Mouse (Mus musculus): Measurements from ENCODE around the gene Myo19. TPM values are rescaled to one million over a fixed set of nuclear protein-coding genes. Genes with fewer than 3 reads are reported as not detected.
"Not testable (repeated sequence)": the region's sequence is repeated elsewhere in the genome, so short reads cannot be mapped to it uniquely, and the experiment has no call there.

Myo19 gene
- polyA plus RNA-seq, 2 experiments: 3.9 to 6.5 TPM

DNA sequence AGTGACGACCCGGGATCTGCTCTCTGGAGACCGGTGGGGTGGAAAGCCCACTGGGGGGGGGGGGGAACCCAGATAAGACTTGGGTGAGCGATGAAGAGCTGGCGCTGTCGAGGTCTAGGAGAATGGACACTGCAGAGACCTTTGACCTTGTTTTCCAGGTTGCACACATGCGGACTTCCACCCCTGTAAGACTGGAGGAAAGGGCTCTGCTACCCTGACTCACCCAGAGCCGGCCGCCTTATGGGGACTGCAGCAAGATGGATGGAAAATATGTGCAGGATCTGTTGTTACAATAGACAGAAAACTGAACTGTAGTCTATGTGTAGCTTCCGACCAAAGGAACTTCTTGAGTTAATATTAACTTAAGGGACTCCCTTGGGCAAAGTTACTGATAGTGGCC lies 8.9 kb upstream of the Myo19 start:
- Histone ChIP-seq H3K4me2 (ENCODE audit: low read depth) (peak overlapping the region; percentile 89), H3K4me1 (replicated peaks; ENCODE audit: control insufficient read depth in 2 of 2, insufficient read depth in 2 of 2, low read length in 1 of 2) (peaks cover 17 to 27% of the 10 kb centered on the region in 2 experiments), H3K36me3 (replicated peaks; ENCODE audit: control insufficient read depth, insufficient read depth, low read depth) (peaks cover 14% of the 10 kb centered on the region), H3K27me3 (ENCODE audit: control insufficient read depth, insufficient read depth, low read length) (no peaks in the 10 kb centered on the region), H3K27ac (peak overlapping the region; percentile 88), H3K9me3 (ENCODE audit: control insufficient read depth, low read length) (no peaks in the 10 kb centered on the region), H3K4me3 (ENCODE audit: insufficient read depth in 1 of 2, low read depth in 2 of 2, low read length in 2 of 2) (peak overlapping the region; percentile 84 to 93), H3K9ac (replicated peaks) (peak overlapping the region; percentile 99)
- ATAC-seq (ENCODE audit: insufficient read depth) (peak; percentile 38), DNase-seq (ENCODE audit: low read depth in 3 of 3, low spot score in 3 of 3) (peak in 2 of 3 experiments; percentile 50 to 52)
- 0% methylated on average over 10 of the region's 10 CpGs for WGBS (ENCODE audit: insufficient replicate concordance)
- TF ChIP-seq EP300 (IDR thresholded peaks at IDR 0.05; ENCODE audit: low read depth): no peak
- no peak for TF ChIP-seq CTCF (IDR thresholded peaks at IDR 0.05; ENCODE audit: low read depth)

- WGBS (ENCODE audit: insufficient replicate concordance): 39% methylated on average over 4 of the region's 4 CpGs
- Histone ChIP-seq H3K27ac (peak overlapping the region; percentile 88), H3K4me1 (replicated peaks; ENCODE audit: control insufficient read depth in 2 of 2, insufficient read depth in 2 of 2, low read length in 1 of 2) (peaks cover 14 to 24% of the 10 kb centered on the region in 2 experiments), H3K4me3 (ENCODE audit: insufficient read depth in 1 of 2, low read depth in 2 of 2, low read length in 2 of 2) (peak overlapping the region; percentile 84 to 93), H3K27me3 (ENCODE audit: control insufficient read depth, insufficient read depth, low read length) (no peaks in the 10 kb centered on the region), H3K9ac (replicated peaks) (peak overlapping the region; percentile 99), H3K9me3 (ENCODE audit: control insufficient read depth, low read length) (no peaks in the 10 kb centered on the region), H3K36me3 (replicated peaks; ENCODE audit: control insufficient read depth, insufficient read depth, low read depth) (peaks cover 10% of the 10 kb centered on the region; the same call in 1 of the 2 replicates), H3K4me2 (ENCODE audit: low read depth) (peak overlapping the region; percentile 89)
- TF ChIP-seq CTCF (IDR thresholded peaks at IDR 0.05; ENCODE audit: low read depth): no peak
- no peak for TF ChIP-seq EP300 (IDR thresholded peaks at IDR 0.05; ENCODE audit: low read depth)
- DNase-seq (ENCODE audit: low read depth in 3 of 3, low spot score in 3 of 3) (no peak), ATAC-seq (ENCODE audit: insufficient read depth) (no peak)
These were observed 8.3 kb upstream of the Myo19 start for GRCm38 (mm10) chr11:84871548-84872069.

DNA sequence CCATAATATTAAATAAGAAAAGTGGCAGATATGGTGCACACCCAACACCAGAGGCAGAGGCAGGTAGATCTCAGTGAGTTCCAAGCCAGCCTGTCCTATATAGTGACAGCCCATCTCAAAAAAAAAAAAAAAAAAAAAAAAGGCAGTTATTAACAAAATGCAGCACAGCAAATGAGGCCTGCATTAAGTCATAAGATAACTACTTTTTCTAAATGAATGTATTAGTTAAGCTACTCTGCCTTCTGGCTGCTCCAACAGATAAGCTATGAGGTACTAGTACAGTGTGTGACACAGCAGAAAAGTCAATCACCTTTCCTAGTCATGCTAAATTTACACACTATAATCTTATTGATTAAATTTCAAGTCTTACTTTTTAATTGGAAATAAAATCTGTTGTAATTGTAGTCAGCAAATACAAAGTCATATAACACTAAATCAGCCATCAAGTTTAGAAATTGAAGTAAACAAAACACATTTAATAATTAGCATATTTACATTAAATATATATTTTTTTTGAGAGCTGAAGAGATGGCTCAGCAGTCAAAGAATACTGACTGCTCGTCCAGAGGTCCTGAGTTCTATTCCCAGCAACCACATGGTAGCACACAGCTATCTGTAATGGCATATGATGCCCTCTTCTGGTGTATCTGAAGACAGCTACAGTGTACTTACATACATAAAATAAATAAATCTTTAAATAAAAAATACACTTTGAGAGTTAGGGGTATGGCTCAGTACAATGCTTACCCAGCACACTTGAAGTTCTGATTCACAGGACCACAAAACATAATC lies 6.7 kb upstream of the Myo19 start:
- WGBS (ENCODE audit: insufficient replicate concordance): 37% methylated on average over 1 of the region's 1 CpGs
- ATAC-seq (ENCODE audit: insufficient read depth) (peak; percentile 52), DNase-seq (ENCODE audit: low read depth in 3 of 3, low spot score in 3 of 3) (peak; percentile 71 to 77 (median 73))
- Histone ChIP-seq H3K4me2 (ENCODE audit: low read depth) (peak overlapping the region; percentile 89), H3K9me3 (ENCODE audit: control insufficient read depth, low read length) (no peaks in the 10 kb centered on the region), H3K36me3 (replicated peaks; ENCODE audit: control insufficient read depth, insufficient read depth, low read depth) (peaks cover 9% of the 10 kb centered on the region), H3K4me3 (ENCODE audit: insufficient read depth in 1 of 2, low read depth in 2 of 2, low read length in 2 of 2) (peak overlapping the region; percentile 14 to 93; a peak in 3 of 4 replicates), H3K27ac (peak overlapping the region; percentile 98), H3K27me3 (ENCODE audit: control insufficient read depth, insufficient read depth, low read length) (no peaks in the 10 kb centered on the region), H3K4me1 (replicated peaks; ENCODE audit: control insufficient read depth in 2 of 2, insufficient read depth in 2 of 2, low read length in 1 of 2) (peaks cover 13 to 16% of the 10 kb centered on the region in 2 experiments), H3K9ac (replicated peaks) (peak overlapping the region; percentile 74)
- peak; percentile 48; the same call in 1 of the 2 replicates for TF ChIP-seq CTCF (IDR thresholded peaks at IDR 0.05; ENCODE audit: low read depth)
- peak; percentile 90 for TF ChIP-seq EP300 (IDR thresholded peaks at IDR 0.05; ENCODE audit: low read depth)

GRCm38 (mm10) chr11:84876020-84876419 lies 3.9 kb upstream of the Myo19 start:
- not testable (repeated sequence) for H3K9me3 ChIP-seq (ENCODE audit: control insufficient read depth, low read length); H3K4me3 ChIP-seq (ENCODE audit: insufficient read depth in 1 of 2, low read depth in 2 of 2, low read length in 2 of 2); DNase-seq (ENCODE audit: low read depth in 3 of 3, low spot score in 3 of 3); H3K9ac ChIP-seq (replicated peaks); H3K4me2 ChIP-seq (ENCODE audit: low read depth); H3K36me3 ChIP-seq (replicated peaks; ENCODE audit: control insufficient read depth, insufficient read depth, low read depth); H3K27ac ChIP-seq; H3K27me3 ChIP-seq (ENCODE audit: control insufficient read depth, insufficient read depth, low read length); ATAC-seq (ENCODE audit: insufficient read depth)
- no CpG with 5 or more reads among the region's 1 CpGs for WGBS (ENCODE audit: insufficient replicate concordance)
- peaks cover 22 to 26% of the 10 kb centered on the region in 2 experiments for H3K4me1 ChIP-seq (replicated peaks; ENCODE audit: control insufficient read depth in 2 of 2, insufficient read depth in 2 of 2, low read length in 1 of 2)

- no peak for ATAC-seq (ENCODE audit: insufficient read depth)
These were observed 759 bp upstream of the Myo19 start for GRCm38 (mm10) chr11:84879007-84879771.

More at GRCm38 (mm10) chr11:84879007-84879771, 759 bp upstream of the Myo19 start:
- H3K27ac ChIP-seq: peak overlapping the region; percentile 73
- peaks cover 15% of the 10 kb centered on the region for H3K36me3 ChIP-seq (replicated peaks; ENCODE audit: control insufficient read depth, insufficient read depth, low read depth)
- peak overlapping the region; percentile 99 for H3K4me2 ChIP-seq (ENCODE audit: low read depth)
- H3K27me3 ChIP-seq (ENCODE audit: control insufficient read depth, insufficient read depth, low read length): no peaks in the 10 kb centered on the region
- H3K4me3 ChIP-seq (ENCODE audit: insufficient read depth in 1 of 2, low read depth in 2 of 2, low read length in 2 of 2): peak overlapping the region; percentile 81 to 91
- WGBS (ENCODE audit: insufficient replicate concordance): 5% methylated on average over 6 of the region's 7 CpGs
- DNase-seq (ENCODE audit: low read depth in 3 of 3, low spot score in 3 of 3): no peak
- TF ChIP-seq EP300 (IDR thresholded peaks at IDR 0.05; ENCODE audit: low read depth): no peak
- no peak for TF ChIP-seq CTCF (IDR thresholded peaks at IDR 0.05; ENCODE audit: low read depth)
- H3K9ac ChIP-seq (replicated peaks): peak overlapping the region; percentile 89
- H3K4me1 ChIP-seq (replicated peaks; ENCODE audit: control insufficient read depth in 2 of 2, insufficient read depth in 2 of 2, low read length in 1 of 2): peaks cover 15 to 18% of the 10 kb centered on the region in 2 experiments
- no peaks in the 10 kb centered on the region for H3K9me3 ChIP-seq (ENCODE audit: control insufficient read depth, low read length)
